Mouse (Mus musculus) spleen, postnatal 4 days (tissue): ENCODE results near the gene Tns1.

Experiments
- DNase-seq, 2 experiments: peaks; one replicate each; pipeline ENCODE4 v3.0.0; 2022; ENCODE audit warnings: low spot score in 2 of 2

Tns1 gene

DNA sequence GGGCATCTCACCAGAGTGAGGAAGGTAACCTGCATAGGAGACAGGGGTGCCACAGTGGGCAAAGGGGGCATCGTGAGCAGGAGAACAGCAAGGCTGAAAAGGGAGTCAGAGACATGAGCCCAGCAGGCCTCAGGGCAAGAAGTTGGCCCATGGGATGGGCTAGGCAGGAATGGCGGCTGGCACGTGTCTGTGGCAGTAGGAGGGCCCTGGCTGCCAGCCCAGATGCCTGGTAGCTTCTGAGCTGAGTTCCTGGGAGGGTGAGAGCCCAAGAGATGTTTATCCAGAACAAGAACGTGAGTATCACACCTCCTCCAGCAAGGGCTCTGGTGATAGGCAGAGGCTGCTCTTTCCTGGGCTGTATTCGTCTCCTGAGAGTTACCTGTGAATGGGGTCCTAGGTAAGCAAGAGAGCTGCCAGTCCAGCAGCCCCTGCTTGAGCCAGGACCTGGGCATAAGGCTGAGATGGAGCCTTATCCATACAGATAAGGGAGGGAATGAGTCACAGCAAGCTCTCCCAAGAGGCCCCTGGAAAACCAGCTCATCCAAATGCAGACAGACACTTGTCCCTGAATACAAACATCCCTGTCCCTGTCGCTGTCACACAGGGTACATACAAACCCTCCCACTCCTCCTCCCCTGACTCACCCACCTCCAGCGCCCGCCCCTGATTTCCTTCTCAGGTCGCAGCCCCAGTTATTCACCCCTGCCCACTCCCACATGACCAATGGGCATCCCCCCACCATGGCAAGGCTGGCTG is 2.2 kb downstream of the Tns1 start:
- no peak for DNase-seq

DNA sequence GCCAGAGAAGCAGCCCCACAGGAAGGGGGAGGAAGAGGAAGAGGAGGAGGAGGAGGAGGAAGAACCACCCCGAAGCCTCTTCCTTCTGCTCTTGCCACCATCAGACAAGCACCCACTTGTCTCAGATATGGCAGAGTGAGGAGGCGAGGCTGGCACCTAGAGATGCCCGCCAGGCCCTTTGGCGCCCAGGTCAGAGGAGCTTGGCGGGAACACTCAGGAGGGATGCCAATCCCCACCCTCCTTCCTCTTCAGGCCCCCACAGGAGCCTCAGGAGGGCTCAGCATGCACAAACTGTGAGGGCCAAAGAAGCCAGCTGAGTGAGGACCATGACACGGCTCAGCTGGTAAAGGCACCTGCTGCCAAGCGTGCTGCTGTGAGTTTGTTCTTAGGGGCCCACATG is 3.1 kb downstream of the Tns1 start:
- no peak for DNase-seq

DNA sequence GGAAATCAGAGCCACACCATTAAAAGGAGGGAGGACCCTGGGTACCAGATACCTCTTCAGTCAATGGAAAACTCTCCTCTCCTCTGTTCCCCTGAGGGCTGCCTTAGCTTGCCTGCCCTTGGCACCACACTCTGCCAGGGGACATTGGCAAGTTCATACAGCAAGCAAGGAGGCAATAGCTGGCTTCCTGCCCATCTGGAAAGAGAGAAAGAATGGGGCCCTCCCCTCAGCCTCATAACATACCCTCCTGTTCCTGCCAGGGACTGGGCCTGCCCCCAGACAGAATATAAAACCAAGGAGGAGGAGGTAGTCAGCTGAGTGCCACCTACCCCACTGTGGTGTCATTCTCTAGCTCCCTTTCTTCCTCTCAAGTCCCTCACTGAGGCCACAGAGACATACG is 5.1 kb downstream of the Tns1 start:
- DNase-seq = no peak

DNA sequence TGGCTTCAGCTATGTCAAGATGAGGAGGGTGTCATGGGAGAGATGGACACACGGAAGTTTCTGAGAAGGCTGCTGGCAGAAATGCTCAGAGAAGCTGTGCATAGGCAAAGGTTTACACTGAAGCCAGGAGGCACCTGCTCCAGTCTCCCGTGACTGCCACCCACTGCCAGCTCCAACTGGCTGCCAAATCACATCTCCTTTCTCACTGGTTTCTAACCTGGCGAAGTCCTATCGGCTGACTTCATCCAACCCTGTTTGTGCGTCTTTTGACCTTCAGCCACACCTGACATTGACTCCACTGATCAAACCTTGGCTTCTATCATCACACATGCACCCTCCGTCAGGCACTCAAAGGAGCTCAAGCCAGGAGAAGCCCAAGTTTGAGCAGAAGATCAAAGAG is 6.4 kb downstream of the Tns1 start:
- DNase-seq = no peak

DNA sequence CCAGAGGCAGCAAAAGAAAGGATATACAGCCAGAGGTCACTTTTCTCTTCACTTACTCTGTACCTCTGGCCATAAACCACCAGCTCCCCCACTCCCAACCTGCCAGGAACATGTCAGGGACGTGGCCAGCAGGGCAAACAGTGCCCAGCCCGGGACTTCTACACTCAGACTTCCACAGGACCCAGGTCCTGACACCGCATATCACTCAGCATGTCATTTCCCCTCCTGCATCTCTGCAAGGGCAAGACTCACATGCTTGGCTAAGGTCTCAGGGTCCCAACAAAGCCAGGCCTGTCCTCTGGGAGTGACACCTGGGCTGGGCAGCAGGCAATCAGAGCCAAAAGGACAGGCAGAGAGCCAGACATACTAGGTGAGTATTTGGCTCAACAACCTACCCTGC is 11.2 kb downstream of the Tns1 start:
- no peak for DNase-seq

DNA sequence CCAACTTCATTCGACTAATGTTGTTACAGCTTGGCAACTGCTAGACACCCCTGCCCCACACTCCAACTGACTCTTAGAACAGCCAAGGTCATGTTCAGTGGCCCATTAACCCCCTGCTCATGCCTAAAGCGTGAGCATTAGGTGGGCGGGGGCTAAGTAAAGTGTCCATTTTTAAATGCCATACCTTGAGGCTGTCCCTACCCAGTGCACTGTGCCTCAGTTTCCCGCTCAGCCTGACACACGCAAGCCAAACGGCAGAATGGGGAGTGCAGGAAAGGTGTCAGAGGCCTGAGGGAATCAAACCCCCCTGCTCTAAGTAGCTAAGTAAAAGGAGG is 12.6 kb downstream of the Tns1 start:
- no peak for DNase-seq

DNA sequence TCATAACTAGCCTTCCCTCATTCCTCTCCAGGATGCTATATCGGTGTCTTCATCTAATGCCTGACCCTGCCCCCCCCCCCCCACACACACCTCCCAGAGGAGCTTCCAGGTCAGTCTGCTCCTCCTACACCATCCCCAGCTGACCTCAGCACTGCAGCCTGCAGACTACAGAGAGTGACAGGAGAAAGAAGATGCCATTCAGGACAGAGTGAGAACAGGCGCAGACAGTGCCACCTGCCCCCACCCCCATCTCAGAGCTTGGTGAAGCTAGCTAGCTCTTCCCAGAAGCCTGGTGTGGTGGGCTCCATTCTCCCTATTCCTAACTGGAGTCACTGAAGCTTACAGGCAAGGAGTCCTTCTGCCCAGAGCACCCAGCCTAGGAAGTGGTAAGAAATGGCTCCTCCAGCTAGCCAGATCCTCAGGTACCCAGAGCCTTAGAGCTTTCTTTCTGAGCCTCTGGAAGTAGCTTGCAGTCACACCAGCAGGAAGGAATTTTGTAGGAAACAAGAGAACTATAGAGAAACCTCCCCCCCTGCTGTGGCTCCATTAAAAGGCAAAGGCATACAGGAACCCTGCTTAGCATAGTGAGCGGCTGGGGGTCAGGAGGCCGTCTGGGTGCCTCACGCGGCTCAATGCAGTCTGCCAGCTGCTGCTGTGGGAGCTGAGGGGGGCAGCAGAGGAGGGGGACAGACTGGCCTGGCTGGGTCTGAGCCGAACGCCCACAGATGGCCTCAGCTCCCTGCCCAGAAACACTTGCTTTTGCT is 13.1 kb downstream of the Tns1 start:
- DNase-seq = no peak

DNA sequence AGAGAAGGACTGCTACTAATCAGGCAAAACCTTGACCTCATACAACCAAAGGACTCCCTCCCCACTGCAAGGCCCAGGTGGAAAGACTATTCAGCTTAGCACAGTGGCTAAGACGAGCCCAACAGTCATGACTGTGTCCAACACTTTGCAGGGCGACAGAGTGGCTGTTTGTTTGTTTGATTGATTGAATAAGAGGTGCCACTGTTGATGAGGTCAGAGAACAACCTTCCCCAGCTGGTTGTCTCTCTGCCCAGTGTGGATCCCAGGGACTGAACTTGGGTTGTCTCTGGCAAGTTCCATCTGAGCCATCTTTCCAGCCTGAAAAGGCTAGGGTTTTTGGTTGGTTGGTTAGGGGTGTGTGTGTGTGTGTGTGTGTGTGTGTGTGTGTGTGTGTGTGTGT is 14.6 kb downstream of the Tns1 start:
- DNase-seq = no peak

DNA sequence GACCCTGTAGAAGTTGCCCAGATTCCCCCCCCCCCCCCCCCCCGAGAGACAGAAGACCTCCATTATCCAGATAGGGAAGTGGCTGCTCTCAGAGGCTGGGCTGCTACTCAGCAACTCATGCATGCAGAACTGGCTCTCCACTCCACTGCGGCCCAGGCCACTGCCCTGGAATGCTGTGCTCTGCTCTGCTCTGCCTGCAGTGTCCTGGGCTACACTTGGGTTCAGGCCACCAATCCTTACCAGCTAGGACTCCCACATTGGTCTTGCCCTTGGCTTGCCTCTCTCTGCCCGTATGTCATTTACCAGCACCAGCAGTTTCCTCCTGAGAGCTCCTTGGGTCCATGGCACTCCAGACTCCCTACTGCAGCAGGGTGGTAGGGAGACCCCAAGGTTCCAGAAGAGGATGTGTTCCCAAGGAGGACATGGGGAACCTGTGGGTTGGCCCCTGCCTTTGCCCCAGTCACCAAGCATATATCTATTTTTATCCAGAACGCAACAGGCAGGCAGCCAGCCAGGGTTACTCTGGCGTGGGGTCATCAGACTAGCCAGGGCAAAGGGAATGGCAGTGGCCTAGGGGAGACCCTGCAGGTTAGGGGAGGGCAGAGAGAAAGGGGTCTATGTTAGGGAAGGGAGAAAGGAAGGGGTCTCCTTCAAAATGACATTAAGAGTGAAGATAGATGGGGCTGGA is 16.2 kb downstream of the Tns1 start:
- no peak for DNase-seq

DNA sequence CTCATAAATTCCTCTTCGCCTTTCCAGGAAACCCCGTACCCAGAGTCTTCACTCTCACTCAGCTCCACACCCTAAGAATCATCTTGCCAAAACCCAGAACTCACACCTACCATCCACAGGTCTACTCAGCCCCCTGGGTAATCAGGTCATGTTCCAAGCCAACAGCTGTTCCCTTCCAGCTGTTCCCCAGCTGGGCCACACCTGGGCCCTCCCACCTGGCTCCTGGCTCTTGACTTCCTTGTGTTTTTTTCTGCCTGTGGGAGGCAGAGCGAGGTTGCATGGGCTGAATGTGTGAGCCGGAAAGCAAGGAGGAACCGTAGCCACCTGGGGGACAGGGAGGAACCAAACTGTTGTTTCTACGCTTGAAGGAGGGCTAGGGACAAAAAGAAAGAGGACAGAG is 18.0 kb downstream of the Tns1 start:
- no peak for DNase-seq

DNA sequence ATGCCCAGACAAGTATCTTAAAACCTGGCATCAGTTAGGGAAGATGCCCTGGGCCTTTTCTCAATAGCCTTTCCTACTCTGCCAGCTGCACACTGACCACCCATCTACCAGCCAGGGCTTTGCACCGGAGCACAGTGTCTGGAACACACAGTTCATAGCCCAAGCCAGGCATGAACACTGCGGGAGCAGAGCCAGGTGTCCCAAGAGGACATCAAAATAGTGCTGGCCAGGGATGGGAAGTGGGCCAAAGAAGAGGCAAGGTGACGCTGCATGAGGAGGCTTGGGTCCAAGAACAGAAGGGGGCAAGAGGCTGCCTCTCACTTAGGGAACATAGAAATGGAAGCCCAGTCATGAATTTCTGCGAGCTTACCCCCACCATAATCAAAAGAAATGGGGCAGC is 18.6 kb downstream of the Tns1 start:
- no peak for DNase-seq

DNA sequence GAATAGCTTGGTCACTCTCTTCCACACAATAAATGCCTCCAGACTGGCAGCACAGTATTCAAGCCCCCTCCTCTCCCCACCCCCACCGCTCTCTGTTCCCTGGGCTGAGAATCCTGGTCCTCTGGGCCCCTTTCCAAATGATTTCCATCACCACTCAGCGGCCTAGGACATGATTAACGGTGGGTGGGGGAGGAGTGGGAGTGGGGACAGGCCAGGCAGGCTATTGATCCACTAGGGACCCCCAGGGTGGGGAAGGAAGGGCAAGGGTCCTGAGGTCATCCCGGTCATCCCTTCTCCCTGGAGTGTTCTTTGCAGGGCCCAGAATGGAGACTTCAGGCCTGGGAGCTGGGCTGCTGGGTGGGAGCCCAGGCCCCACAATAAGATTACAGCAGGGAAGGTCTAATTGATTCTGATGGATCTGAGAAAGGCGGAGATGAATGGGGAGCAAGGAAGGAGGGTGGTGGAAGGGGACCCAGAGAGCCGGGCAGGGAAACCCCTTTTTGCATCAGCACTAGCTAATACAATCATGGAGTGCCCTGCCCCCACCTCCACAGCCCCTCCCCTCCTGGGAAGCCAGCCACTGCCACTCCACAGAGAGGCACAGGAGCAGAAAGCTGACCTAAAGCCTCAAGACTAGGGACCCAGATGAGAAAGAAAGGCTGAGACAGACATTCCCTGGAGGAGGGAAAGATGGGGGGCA is 20.4 kb downstream of the Tns1 start:
- no peak for DNase-seq

DNA sequence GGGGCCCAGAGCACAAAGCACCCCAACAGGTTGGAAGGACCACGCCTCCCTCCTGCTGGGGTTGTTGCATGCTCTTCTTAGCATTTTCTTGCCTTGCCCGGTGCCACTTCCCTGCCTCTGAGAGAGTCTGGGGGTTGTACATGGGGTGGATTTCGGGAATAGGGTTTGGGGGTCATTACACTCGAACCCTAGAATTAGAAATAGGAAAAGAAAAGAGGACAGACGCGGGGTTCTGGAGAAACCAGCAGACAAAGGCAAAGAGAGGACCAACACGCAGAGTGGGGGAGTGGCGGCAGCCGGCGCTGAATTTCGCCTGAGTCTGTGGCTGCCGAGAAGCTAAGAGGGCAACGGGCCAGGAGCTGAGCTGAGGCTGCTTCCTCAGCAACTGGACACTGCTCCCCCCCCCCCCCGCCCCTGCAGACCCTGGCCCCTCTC is 25.2 kb downstream of the Tns1 start:
- no peak for DNase-seq

DNA sequence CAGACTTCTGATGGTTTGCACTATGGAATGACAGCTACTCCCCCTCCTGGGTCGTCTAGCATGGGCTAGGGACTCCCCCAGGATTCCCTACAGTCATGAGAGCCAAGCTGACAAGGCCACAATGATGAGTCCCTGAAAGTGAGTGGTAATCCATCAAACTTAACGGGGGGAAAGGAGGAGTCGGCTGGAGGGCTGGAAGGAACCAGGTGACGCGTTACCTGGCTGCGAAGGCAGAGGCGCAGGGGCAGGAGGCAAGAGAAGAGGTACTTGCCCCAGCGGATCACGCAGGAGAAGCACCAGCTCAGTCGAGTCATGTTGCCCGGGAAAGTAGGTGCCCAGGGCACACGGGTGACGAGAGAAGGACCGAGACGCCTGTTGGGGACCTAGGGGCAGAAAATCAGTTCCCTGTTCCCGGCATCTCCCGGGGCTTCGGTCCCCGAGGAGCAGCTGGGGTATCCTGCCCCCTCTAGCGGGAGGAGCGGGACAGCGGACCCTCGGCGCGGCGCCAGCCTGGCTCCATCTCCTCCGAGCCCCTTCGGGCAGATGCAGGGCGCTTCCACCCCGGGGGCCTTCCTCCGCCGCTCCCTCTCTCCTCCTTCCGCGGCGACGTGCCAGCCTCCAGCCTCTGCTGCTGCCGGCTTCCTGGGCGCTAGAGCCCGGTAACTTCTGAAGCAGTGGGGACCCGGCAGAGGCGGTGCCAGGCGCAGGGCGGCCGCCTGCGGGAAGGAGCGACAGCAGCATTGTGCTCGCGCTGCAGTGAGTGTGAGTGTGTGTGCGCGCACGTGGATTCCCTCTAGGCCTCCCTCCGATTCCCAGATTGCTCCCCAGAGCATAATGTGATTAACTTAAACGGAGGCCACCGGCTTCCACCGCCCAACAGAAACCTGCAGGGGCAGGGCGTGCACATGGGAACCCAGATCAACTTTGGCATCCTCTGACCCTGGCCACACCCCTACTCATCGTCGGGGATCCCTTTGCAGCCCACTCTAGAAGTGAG is 25.9 kb downstream of the Tns1 start:
- DNase-seq = no peak

DNA sequence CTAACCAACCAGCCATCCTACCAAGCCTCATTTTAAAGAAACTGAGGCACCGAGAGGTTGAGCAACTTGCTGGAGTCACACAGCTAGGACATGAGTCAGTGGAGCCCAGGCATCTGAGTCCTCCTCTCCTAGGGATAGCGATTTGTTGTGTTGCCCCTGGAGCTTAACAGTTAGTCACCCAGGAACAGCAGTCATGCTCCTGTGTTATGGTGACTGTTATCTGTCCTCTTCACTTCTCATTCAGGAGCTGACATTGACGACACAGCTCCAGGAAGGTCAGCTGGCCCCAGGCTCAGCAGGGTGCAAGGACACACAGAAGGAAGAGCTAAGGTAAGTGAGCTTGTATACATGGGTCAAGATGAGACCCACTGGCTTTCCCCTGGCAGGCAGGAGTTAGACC is 28.5 kb downstream of the Tns1 start:
- no peak for DNase-seq

DNA sequence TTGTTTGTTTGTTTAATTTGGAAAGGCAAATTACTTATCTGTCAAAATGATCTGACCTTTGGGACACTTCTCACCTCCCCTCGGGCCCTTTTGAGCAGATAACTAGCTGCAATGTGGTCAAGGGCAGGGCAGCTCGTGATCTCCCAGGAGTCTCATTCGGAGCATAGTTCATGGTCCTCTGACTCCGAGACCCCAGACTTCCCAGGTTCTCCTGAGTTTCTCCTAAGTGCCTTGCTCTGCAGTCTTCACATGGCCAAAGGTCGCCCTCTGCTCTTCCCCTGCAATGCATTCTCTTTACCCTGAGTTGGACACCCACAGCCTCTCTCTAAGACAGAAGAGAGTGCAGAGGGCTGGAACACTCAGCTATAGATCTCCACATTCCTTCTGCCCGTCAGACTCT is 29.0 kb downstream of the Tns1 start:
- DNase-seq = no peak

DNA sequence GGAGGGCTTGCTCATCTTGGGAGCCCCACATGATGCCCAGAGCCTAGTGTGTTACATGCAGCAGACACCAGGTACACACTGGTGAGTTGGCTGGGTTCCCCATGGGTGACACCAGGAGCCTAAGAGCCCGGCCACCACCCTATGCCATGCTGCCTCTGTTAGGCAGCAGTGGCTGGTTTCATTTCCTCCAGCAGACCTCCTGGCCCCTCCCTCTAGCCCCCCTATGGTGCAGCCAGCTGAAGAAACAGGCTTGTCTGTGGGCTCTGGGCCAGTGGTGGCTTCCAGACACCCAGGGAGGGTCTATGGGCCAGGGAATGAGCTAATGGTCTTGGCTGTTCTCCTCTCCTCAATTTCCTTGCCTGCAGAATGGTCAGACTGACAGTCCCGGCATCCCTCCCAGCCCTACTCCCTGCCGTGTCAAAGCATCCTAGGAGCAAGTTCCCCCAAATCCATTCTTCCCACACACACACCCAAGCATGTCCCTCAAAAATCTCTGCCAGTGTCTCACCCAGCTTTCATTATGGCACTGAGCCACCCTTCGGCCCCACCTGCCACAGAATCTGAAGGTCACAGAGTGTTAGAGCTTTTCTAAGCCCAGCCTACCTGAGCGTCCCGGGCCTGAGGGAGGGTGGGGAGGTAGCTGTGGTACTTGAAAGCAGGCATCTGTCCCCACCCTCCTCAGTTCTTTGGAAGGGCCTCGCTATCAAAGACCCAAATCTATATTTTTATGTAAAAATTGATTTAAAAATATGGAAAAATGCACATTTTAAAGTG is 29.6 kb downstream of the Tns1 start:
- DNase-seq = peak in 1 of 2 experiments; percentile 41

DNA sequence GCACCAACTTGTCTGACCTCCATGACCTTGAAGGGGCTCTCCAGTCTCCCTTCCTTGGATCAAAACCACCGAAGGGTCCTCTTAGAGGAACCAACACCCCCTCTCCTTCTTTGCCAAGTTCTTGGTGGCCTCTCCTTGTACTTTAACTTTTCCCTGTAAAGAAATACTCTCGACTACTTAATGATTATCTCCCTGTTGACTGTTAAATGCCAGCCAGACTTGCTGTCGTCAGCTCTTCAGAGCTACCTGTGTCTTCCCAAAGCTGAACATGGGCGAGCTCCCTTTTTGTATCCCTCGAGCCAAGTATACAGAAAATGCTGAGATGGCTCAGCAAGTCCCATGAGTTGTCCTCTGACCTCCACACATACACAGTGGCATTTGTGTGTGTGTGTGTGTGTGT is 30.8 kb downstream of the Tns1 start:
- DNase-seq = no peak

DNA sequence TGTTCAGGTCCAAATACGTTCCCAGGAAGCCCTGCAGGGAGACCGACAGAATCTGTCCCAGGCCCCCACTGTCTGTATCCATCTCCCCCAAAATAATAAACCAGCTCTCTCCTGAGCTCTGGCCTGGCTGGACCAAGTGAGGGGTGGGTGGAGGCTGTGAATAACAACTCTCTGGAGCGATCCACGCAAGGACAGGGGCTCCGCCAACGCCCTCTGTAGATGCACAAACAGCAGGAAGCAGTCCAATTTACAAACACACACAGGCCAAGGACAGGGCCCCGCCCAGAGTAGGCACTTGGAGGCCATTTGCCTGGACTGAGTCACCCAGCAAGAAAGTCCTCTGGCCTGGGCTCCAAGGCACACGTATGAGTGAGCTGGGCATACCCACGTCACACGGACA is 32.0 kb downstream of the Tns1 start:
- DNase-seq = no peak

DNA sequence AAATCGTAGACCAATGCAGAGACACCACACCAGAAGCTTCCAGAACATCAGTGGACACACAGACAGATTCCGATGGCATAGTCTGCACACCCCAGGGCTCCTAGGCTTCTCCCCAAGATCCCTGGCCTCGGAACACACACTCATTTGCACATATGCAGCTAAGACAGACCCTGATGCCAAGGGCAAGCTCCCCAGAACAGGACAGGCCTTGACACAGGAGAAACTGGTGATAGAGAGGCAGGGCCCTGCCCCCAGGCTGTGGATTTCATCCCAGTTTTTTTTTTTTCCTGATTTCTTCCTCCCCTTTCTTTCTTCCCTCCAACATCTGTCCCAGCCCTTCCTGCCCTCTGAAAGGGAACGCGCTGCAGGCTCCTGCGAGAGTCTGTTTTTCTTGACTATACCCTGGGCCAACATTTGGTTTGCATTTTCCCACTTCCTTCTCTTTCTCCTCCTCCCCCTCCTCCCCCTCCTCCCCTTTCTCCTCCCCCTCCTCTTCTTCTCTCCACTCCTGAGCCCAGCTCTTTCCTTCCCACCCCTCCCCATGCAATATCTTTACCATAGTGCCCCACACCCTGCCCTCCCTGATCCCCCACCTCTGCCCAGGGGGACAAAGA is 32.5 kb downstream of the Tns1 start:
- DNase-seq = no peak
